Mouse (Mus musculus): ENCODE measurements around the gene Fbln2. TPM values are rescaled to one million over a fixed set of nuclear protein-coding genes. Genes with fewer than 3 reads are reported as not detected.

Gene Fbln2
- polyA plus RNA-seq, 1 experiment = 1,102 TPM

GRCm38 (mm10) chr6:91259440-91260120 lies 47.3 kb downstream of the Fbln2 start:
- H3K4me3 ChIP-seq (ENCODE audit: insufficient read depth, low read length) = no peak overlapping the region
- H3K4me1 ChIP-seq (ENCODE audit: control insufficient read depth, insufficient read depth, low read length) = peaks cover 4% of the 10 kb centered on the region
- H3K27ac ChIP-seq (ENCODE audit: insufficient read depth, low read length) = peak overlapping the region; percentile 89
- TF ChIP-seq POLR2A (IDR thresholded peaks at IDR 0.05; ENCODE audit: low read depth, low read length) = no peak; the same call in 1 of the 2 replicates
- no peak for TF ChIP-seq CTCF (IDR thresholded peaks at IDR 0.05; ENCODE audit: borderline replicate concordance, insufficient read depth, low read length)

GRCm38 (mm10) chr6:91260347-91260986 lies 48.2 kb downstream of the Fbln2 start:
- H3K4me3 ChIP-seq (ENCODE audit: insufficient read depth, low read length) = no peak overlapping the region
- peaks cover 4% of the 10 kb centered on the region for H3K4me1 ChIP-seq (ENCODE audit: control insufficient read depth, insufficient read depth, low read length)
- TF ChIP-seq CTCF (IDR thresholded peaks at IDR 0.05; ENCODE audit: borderline replicate concordance, insufficient read depth, low read length) (no peak), POLR2A (IDR thresholded peaks at IDR 0.05; ENCODE audit: low read depth, low read length) (no peak)
- H3K27ac ChIP-seq (ENCODE audit: insufficient read depth, low read length) = peak overlapping the region; percentile 89

- H3K27ac ChIP-seq (ENCODE audit: insufficient read depth, low read length) = peak overlapping the region; percentile 89
- H3K4me3 ChIP-seq (ENCODE audit: insufficient read depth, low read length) = no peak overlapping the region
- no peak; the same call in 1 of the 2 replicates for TF ChIP-seq POLR2A (IDR thresholded peaks at IDR 0.05; ENCODE audit: low read depth, low read length)
- no peak for TF ChIP-seq CTCF (IDR thresholded peaks at IDR 0.05; ENCODE audit: borderline replicate concordance, insufficient read depth, low read length)
- H3K4me1 ChIP-seq (ENCODE audit: control insufficient read depth, insufficient read depth, low read length) = peaks cover 4% of the 10 kb centered on the region
Measured at GRCm38 (mm10) chr6:91260987-91261367, 48.7 kb downstream of the Fbln2 start.

- Histone ChIP-seq H3K4me1 (ENCODE audit: control insufficient read depth, insufficient read depth, low read length) (no peaks in the 10 kb centered on the region; the same call in 1 of the 2 replicates), H3K27ac (ENCODE audit: insufficient read depth, low read length) (no peak overlapping the region), H3K4me3 (ENCODE audit: insufficient read depth, low read length) (no peak overlapping the region)
- TF ChIP-seq CTCF (IDR thresholded peaks at IDR 0.05; ENCODE audit: borderline replicate concordance, insufficient read depth, low read length) = no peak
- no peak for TF ChIP-seq POLR2A (IDR thresholded peaks at IDR 0.05; ENCODE audit: low read depth, low read length)
Measured at GRCm38 (mm10) chr6:91265616-91266015, 53.4 kb downstream of the Fbln2 start.

- Histone ChIP-seq H3K4me1 (ENCODE audit: control insufficient read depth, insufficient read depth, low read length) (no peaks in the 10 kb centered on the region), H3K27ac (ENCODE audit: insufficient read depth, low read length) (no peak overlapping the region), H3K4me3 (ENCODE audit: insufficient read depth, low read length) (no peak overlapping the region)
- no peak for TF ChIP-seq POLR2A (IDR thresholded peaks at IDR 0.05; ENCODE audit: low read depth, low read length)
- TF ChIP-seq CTCF (IDR thresholded peaks at IDR 0.05; ENCODE audit: borderline replicate concordance, insufficient read depth, low read length) = no peak
Measured at GRCm38 (mm10) chr6:91266647-91267046, 54.4 kb downstream of the Fbln2 start.

GRCm38 (mm10) chr6:91268318-91268717 lies 56.1 kb downstream of the Fbln2 start:
- H3K4me1 ChIP-seq (ENCODE audit: control insufficient read depth, insufficient read depth, low read length) = no peaks in the 10 kb centered on the region
- no peak overlapping the region for H3K27ac ChIP-seq (ENCODE audit: insufficient read depth, low read length)
- H3K4me3 ChIP-seq (ENCODE audit: insufficient read depth, low read length) = no peak overlapping the region
- TF ChIP-seq POLR2A (IDR thresholded peaks at IDR 0.05; ENCODE audit: low read depth, low read length) (no peak), CTCF (IDR thresholded peaks at IDR 0.05; ENCODE audit: borderline replicate concordance, insufficient read depth, low read length) (no peak)

GRCm38 (mm10) chr6:91277549-91277948 lies 65.3 kb downstream of the Fbln2 start:
- Histone ChIP-seq H3K27ac (ENCODE audit: insufficient read depth, low read length) (no peak overlapping the region), H3K4me1 (ENCODE audit: control insufficient read depth, insufficient read depth, low read length) (no peaks in the 10 kb centered on the region), H3K4me3 (ENCODE audit: insufficient read depth, low read length) (no peak overlapping the region)
- TF ChIP-seq CTCF (IDR thresholded peaks at IDR 0.05; ENCODE audit: borderline replicate concordance, insufficient read depth, low read length) (peak; percentile 65), POLR2A (IDR thresholded peaks at IDR 0.05; ENCODE audit: low read depth, low read length) (no peak)

- Histone ChIP-seq H3K4me3 (ENCODE audit: insufficient read depth, low read length) (no peak overlapping the region), H3K27ac (ENCODE audit: insufficient read depth, low read length) (no peak overlapping the region), H3K4me1 (ENCODE audit: control insufficient read depth, insufficient read depth, low read length) (no peaks in the 10 kb centered on the region)
- TF ChIP-seq CTCF (IDR thresholded peaks at IDR 0.05; ENCODE audit: borderline replicate concordance, insufficient read depth, low read length) (no peak), POLR2A (IDR thresholded peaks at IDR 0.05; ENCODE audit: low read depth, low read length) (no peak)
Measured at GRCm38 (mm10) chr6:91278302-91278701, 66.0 kb downstream of the Fbln2 start.

GRCm38 (mm10) chr6:91279477-91279876 lies 67.2 kb downstream of the Fbln2 start:
- Histone ChIP-seq H3K4me1 (ENCODE audit: control insufficient read depth, insufficient read depth, low read length) (no peaks in the 10 kb centered on the region), H3K4me3 (ENCODE audit: insufficient read depth, low read length) (no peak overlapping the region), H3K27ac (ENCODE audit: insufficient read depth, low read length) (no peak overlapping the region)
- TF ChIP-seq CTCF (IDR thresholded peaks at IDR 0.05; ENCODE audit: borderline replicate concordance, insufficient read depth, low read length) = no peak
- no peak for TF ChIP-seq POLR2A (IDR thresholded peaks at IDR 0.05; ENCODE audit: low read depth, low read length)

- H3K4me1 ChIP-seq (ENCODE audit: control insufficient read depth, insufficient read depth, low read length) = no peaks in the 10 kb centered on the region
- peak; percentile 96 for TF ChIP-seq CTCF (IDR thresholded peaks at IDR 0.05; ENCODE audit: borderline replicate concordance, insufficient read depth, low read length)
- TF ChIP-seq POLR2A (IDR thresholded peaks at IDR 0.05; ENCODE audit: low read depth, low read length) = no peak
- no peak overlapping the region for H3K4me3 ChIP-seq (ENCODE audit: insufficient read depth, low read length)
Measured at GRCm38 (mm10) chr6:91281206-91281605, 69.0 kb downstream of the Fbln2 start.

More at GRCm38 (mm10) chr6:91281206-91281605, 69.0 kb downstream of the Fbln2 start:
- H3K27ac ChIP-seq (ENCODE audit: insufficient read depth, low read length) = no peak overlapping the region
